Mouse (Mus musculus) MEL (cell line): ENCODE measurements around the gene Hagh. TPM values are rescaled to one million over a fixed set of nuclear protein-coding genes. Genes with fewer than 3 reads are reported as not detected.

Source experiments
- polyA plus RNA-seq, 2 experiments: library from polyadenylated mRNA; stranded (reverse) in 1 of 2; unstranded in 1 of 2; fragments of >175 nt in 1 of 2; fragments of >200 nt in 1 of 2; gene quantifications; 2 replicates each; pipeline versions ENCODE4 v1.2.1 to v1.2.4; 2012; ENCODE audit warnings: low replicate concordance in 2 of 2, low read depth in 1 of 2; ENCODE audit not compliant: insufficient read length in 2 of 2, insufficient read depth in 1 of 2, missing spikeins in 1 of 2
- total RNA-seq: library from RNA; depleted of rRNA; stranded (reverse); fragments of 300-350 nt; gene quantifications from 2 replicates; pipeline ENCODE4 v1.2.3, GENCODE M21; 2012; rRNA removed

Hagh gene
- total and polyA plus RNA-seq, 3 experiments = 37.5 to 49.6 TPM; not detected in 1

Other genes with a start within 250 kb of the Hagh start
- 44.0 and 48.8 TPM in 2 replicates for gene Tsc2, start 207.5 kb upstream of the Hagh start, total RNA-seq
- gene Tsc2, start 207.5 kb upstream of the Hagh start, polyA plus RNA-seq = 10 to 100 TPM in 1 of 2 experiments, not detected in 1; 99.2 TPM
- 26.1 and 31.4 TPM in 2 replicates for gene Nthl1, start 207.5 kb upstream of the Hagh start, total RNA-seq
- gene Nthl1, start 207.5 kb upstream of the Hagh start, polyA plus RNA-seq = 100 to 1,000 TPM in 1 of 2 experiments, 10 to 100 TPM in 1; 32.0 to 262 TPM
- gene Slc9a3r2, start 189.8 kb upstream of the Hagh start, total RNA-seq = 0.75 and 0.96 TPM in 2 replicates
- gene Slc9a3r2, start 189.8 kb upstream of the Hagh start, polyA plus RNA-seq = 1 to 10 TPM in 1 of 2 experiments, not detected in 1; 3.5 TPM
- not detected in 2 replicates for gene Npw, start 181.7 kb upstream of the Hagh start, total RNA-seq
- gene Npw, start 181.7 kb upstream of the Hagh start, polyA plus RNA-seq = not detected
- 21.9 and 22.2 TPM in 2 replicates for gene Zfp598, start 170.5 kb upstream of the Hagh start, total RNA-seq
- 10 to 100 TPM; 59.0 to 80.4 TPM for gene Zfp598, start 170.5 kb upstream of the Hagh start, polyA plus RNA-seq
- 0.15 TPM in 1 of 2 replicates, not detected in the other for gene Syngr3, start 150.2 kb upstream of the Hagh start, total RNA-seq
- under 1 TPM in 1 of 2 experiments, not detected in 1; 0.68 TPM for gene Syngr3, start 150.2 kb upstream of the Hagh start, polyA plus RNA-seq
- gene Gfer, start 144.0 kb upstream of the Hagh start, total RNA-seq = 78.6 and 86.8 TPM in 2 replicates
- 10 to 100 TPM in 1 of 2 experiments, not detected in 1; 83.0 TPM for gene Gfer, start 144.0 kb upstream of the Hagh start, polyA plus RNA-seq
- gene Noxo1, start 143.9 kb upstream of the Hagh start, total RNA-seq = 0.39 and 0.62 TPM in 2 replicates
- 1 to 10 TPM in 1 of 2 experiments, not detected in 1; 2.4 TPM for gene Noxo1, start 143.9 kb upstream of the Hagh start, polyA plus RNA-seq
- gene Tbl3, start 132.5 kb upstream of the Hagh start, total RNA-seq = 102 and 103 TPM in 2 replicates
- gene Tbl3, start 132.5 kb upstream of the Hagh start, polyA plus RNA-seq = 100 to 1,000 TPM in 1 of 2 experiments, not detected in 1; 111 TPM
- gene Rnf151, start 122.1 kb upstream of the Hagh start, total RNA-seq = 0.23 and 0.26 TPM in 2 replicates
- under 1 TPM in 1 of 2 experiments, not detected in 1; 0.40 TPM for gene Rnf151, start 122.1 kb upstream of the Hagh start, polyA plus RNA-seq
- gene Rps2, start 122.0 kb upstream of the Hagh start, total RNA-seq = 3,755 and 4,516 TPM in 2 replicates
- 1,000 to 10,000 TPM in 1 of 2 experiments, not detected in 1; 1,852 TPM for gene Rps2, start 122.0 kb upstream of the Hagh start, polyA plus RNA-seq
- gene Ndufb10, start 115.7 kb upstream of the Hagh start, total RNA-seq = 258 and 292 TPM in 2 replicates
- gene Ndufb10, start 115.7 kb upstream of the Hagh start, polyA plus RNA-seq = 100 to 1,000 TPM in 1 of 2 experiments, not detected in 1; 230 TPM
- 0.12 and 0.13 TPM in 2 replicates for gene Rpl3l, start 112.3 kb upstream of the Hagh start, total RNA-seq
- under 1 TPM in 1 of 2 experiments, not detected in 1; 0.24 TPM for gene Rpl3l, start 112.3 kb upstream of the Hagh start, polyA plus RNA-seq
- 27.0 and 31.9 TPM in 2 replicates for gene Msrb1, start 103.5 kb upstream of the Hagh start, total RNA-seq
- 10 to 100 TPM in 1 of 2 experiments, not detected in 1; 58.6 TPM for gene Msrb1, start 103.5 kb upstream of the Hagh start, polyA plus RNA-seq
- not detected in 2 replicates for gene Hs3st6, start 87.2 kb upstream of the Hagh start, total RNA-seq
- gene Hs3st6, start 87.2 kb upstream of the Hagh start, polyA plus RNA-seq = not detected
- gene Meiob, start 35.9 kb upstream of the Hagh start, total RNA-seq = 0.15 TPM in 1 of 2 replicates, not detected in the other
- under 1 TPM in 1 of 2 experiments, not detected in 1; 0.11 TPM for gene Meiob, start 35.9 kb upstream of the Hagh start, polyA plus RNA-seq
- gene Fahd1, start 10.2 kb downstream of the Hagh start, total RNA-seq = 2.0 and 2.7 TPM in 2 replicates
- 1 to 10 TPM in 1 of 2 experiments, not detected in 1; 4.7 TPM for gene Fahd1, start 10.2 kb downstream of the Hagh start, polyA plus RNA-seq
- gene Igfals, start 25.9 kb downstream of the Hagh start, total RNA-seq = not detected in 2 replicates
- under 1 TPM in 1 of 2 experiments, not detected in 1; 0.04 TPM for gene Igfals, start 25.9 kb downstream of the Hagh start, polyA plus RNA-seq
- gene Nubp2, start 46.2 kb downstream of the Hagh start, total RNA-seq = 109 and 141 TPM in 2 replicates
- 100 to 1,000 TPM in 1 of 2 experiments, not detected in 1; 191 TPM for gene Nubp2, start 46.2 kb downstream of the Hagh start, polyA plus RNA-seq
- 27.2 and 34.5 TPM in 2 replicates for gene Spsb3, start 46.5 kb downstream of the Hagh start, total RNA-seq
- 10 to 100 TPM in 1 of 2 experiments, not detected in 1; 30.2 TPM for gene Spsb3, start 46.5 kb downstream of the Hagh start, polyA plus RNA-seq
- 19.5 and 26.8 TPM in 2 replicates for gene Eme2, start 54.9 kb downstream of the Hagh start, total RNA-seq
- 10 to 100 TPM in 1 of 2 experiments, not detected in 1; 15.1 TPM for gene Eme2, start 54.9 kb downstream of the Hagh start, polyA plus RNA-seq
- gene Mrps34, start 55.0 kb downstream of the Hagh start, total RNA-seq = 60.1 and 74.8 TPM in 2 replicates
- gene Mrps34, start 55.0 kb downstream of the Hagh start, polyA plus RNA-seq = 10 to 100 TPM in 1 of 2 experiments, not detected in 1; 82.0 TPM
- 24.4 and 29.1 TPM in 2 replicates for gene Nme3, start 56.4 kb downstream of the Hagh start, total RNA-seq
- gene Nme3, start 56.4 kb downstream of the Hagh start, polyA plus RNA-seq = 10 to 100 TPM in 1 of 2 experiments, not detected in 1; 22.1 TPM
- 16.9 and 22.8 TPM in 2 replicates for gene Mapk8ip3, start 96.8 kb downstream of the Hagh start, total RNA-seq
- 10 to 100 TPM in 1 of 2 experiments, not detected in 1; 44.5 TPM for gene Mapk8ip3, start 96.8 kb downstream of the Hagh start, polyA plus RNA-seq
- 31.7 and 35.5 TPM in 2 replicates for gene Jpt2, start 120.5 kb downstream of the Hagh start, total RNA-seq
- 10 to 100 TPM in 1 of 2 experiments, not detected in 1; 40.9 TPM for gene Jpt2, start 120.5 kb downstream of the Hagh start, polyA plus RNA-seq
- 2.4 TPM in 2 replicates for gene Cramp1l, start 175.6 kb downstream of the Hagh start, total RNA-seq
- gene Cramp1l, start 175.6 kb downstream of the Hagh start, polyA plus RNA-seq = 1 to 10 TPM in 1 of 2 experiments, not detected in 1; 5.1 TPM
- 3.4 and 4.3 TPM in 2 replicates for gene Ift140, start 175.9 kb downstream of the Hagh start, total RNA-seq
- 1 to 10 TPM in 1 of 2 experiments, not detected in 1; 9.0 TPM for gene Ift140, start 175.9 kb downstream of the Hagh start, polyA plus RNA-seq
- not detected in 2 replicates for gene Tmem204, start 243.4 kb downstream of the Hagh start, total RNA-seq
- gene Tmem204, start 243.4 kb downstream of the Hagh start, polyA plus RNA-seq = under 1 TPM in 1 of 2 experiments, not detected in 1; 0.10 TPM